Mouse (Mus musculus): ENCODE measurements at regions not wholly inside any gene's neighbourhood (a gene's known extent, or its start where the extent isn't known, plus 50 kb on each side); places are given as distances from the start of the nearest gene placed in this dataset.
"Not testable (repeated sequence)": the region's sequence is repeated elsewhere in the genome, so short reads cannot be mapped to it uniquely, and the experiment has no call there.

- Histone ChIP-seq H3K27ac (ENCODE audit: low read depth) (no peak overlapping the region), H3K9me3 (ENCODE audit: control insufficient read depth, low read length) (no peaks in the 10 kb centered on the region), H3K4me2 (ENCODE audit: low read length) (no peak overlapping the region), H3K9ac (ENCODE audit: low read length) (no peak overlapping the region), H3K4me1 (replicated peaks; ENCODE audit: control insufficient read depth, insufficient read depth, low read length) (no peaks in the 10 kb centered on the region), H3K27me3 (replicated peaks; ENCODE audit: control insufficient read depth, insufficient read depth, low read length) (no peaks in the 10 kb centered on the region), H3K4me3 (ENCODE audit: low read depth, low read length) (no peak overlapping the region), H3K36me3 (ENCODE audit: control insufficient read depth, insufficient read depth, low read length) (no peaks in the 10 kb centered on the region)
- DNase-seq (ENCODE audit: low spot score) (no peak), ATAC-seq (replicated peaks; ENCODE audit: low FRiP score, low TSS enrichment, low read depth) (no peak)
- WGBS = 23% methylated on average over 1 of the region's 1 CpGs
Measured at GRCm38 (mm10) chr9:51664353-51664752, 100.8 kb upstream of the Arhgap20 start.

- H3K4me1 ChIP-seq (replicated peaks; ENCODE audit: control insufficient read depth, insufficient read depth, low read length) = no peaks in the 10 kb centered on the region
- DNase-seq (ENCODE audit: low spot score) (no peak), ATAC-seq (replicated peaks; ENCODE audit: low FRiP score, low TSS enrichment, low read depth) (no peak)
- H3K27me3 ChIP-seq (replicated peaks; ENCODE audit: control insufficient read depth, insufficient read depth, low read length) = no peaks in the 10 kb centered on the region
- H3K27ac ChIP-seq (ENCODE audit: low read depth) = no peak overlapping the region
- no peak overlapping the region for H3K9ac ChIP-seq (ENCODE audit: low read length)
- H3K4me2 ChIP-seq (ENCODE audit: low read length) = no peak overlapping the region
- no peak overlapping the region for H3K4me3 ChIP-seq (ENCODE audit: low read depth, low read length)
- H3K9me3 ChIP-seq (ENCODE audit: control insufficient read depth, low read length) = no peaks in the 10 kb centered on the region
- no peaks in the 10 kb centered on the region for H3K36me3 ChIP-seq (ENCODE audit: control insufficient read depth, insufficient read depth, low read length)
Measured at GRCm38 (mm10) chr9:51664876-51665275, 100.3 kb upstream of the Arhgap20 start.

GRCm38 (mm10) chr9:51668976-51669375 is 96.2 kb upstream of the Arhgap20 start:
- H3K4me1 ChIP-seq (replicated peaks; ENCODE audit: control insufficient read depth, insufficient read depth, low read length); H3K4me3 ChIP-seq (ENCODE audit: low read depth, low read length); H3K27me3 ChIP-seq (replicated peaks; ENCODE audit: control insufficient read depth, insufficient read depth, low read length); ATAC-seq (replicated peaks; ENCODE audit: low FRiP score, low TSS enrichment, low read depth); H3K27ac ChIP-seq (ENCODE audit: low read depth); H3K36me3 ChIP-seq (ENCODE audit: control insufficient read depth, insufficient read depth, low read length); DNase-seq (ENCODE audit: low spot score); H3K9me3 ChIP-seq (ENCODE audit: control insufficient read depth, low read length); H3K4me2 ChIP-seq (ENCODE audit: low read length); H3K9ac ChIP-seq (ENCODE audit: low read length): not testable (repeated sequence)
- WGBS = 93% methylated on average over 12 of the region's 12 CpGs

GRCm38 (mm10) chr9:51670531-51670930 is 94.6 kb upstream of the Arhgap20 start:
- ATAC-seq (replicated peaks; ENCODE audit: low FRiP score, low TSS enrichment, low read depth) = no peak

GRCm38 (mm10) chr9:51686536-51686935 is 78.6 kb upstream of the Arhgap20 start:
- WGBS = 81% methylated on average over 1 of the region's 1 CpGs
- H3K27ac ChIP-seq (ENCODE audit: low read depth) = no peak overlapping the region
- DNase-seq (ENCODE audit: low spot score) (no peak), ATAC-seq (replicated peaks; ENCODE audit: low FRiP score, low TSS enrichment, low read depth) (no peak)
- H3K4me3 ChIP-seq (ENCODE audit: low read depth, low read length) = no peak overlapping the region
- H3K9ac ChIP-seq (ENCODE audit: low read length) = no peak overlapping the region
- H3K36me3 ChIP-seq (ENCODE audit: control insufficient read depth, insufficient read depth, low read length) = no peaks in the 10 kb centered on the region
- no peaks in the 10 kb centered on the region for H3K9me3 ChIP-seq (ENCODE audit: control insufficient read depth, low read length)
- no peaks in the 10 kb centered on the region for H3K27me3 ChIP-seq (replicated peaks; ENCODE audit: control insufficient read depth, insufficient read depth, low read length)
- no peak overlapping the region for H3K4me2 ChIP-seq (ENCODE audit: low read length)
- H3K4me1 ChIP-seq (replicated peaks; ENCODE audit: control insufficient read depth, insufficient read depth, low read length) = no peaks in the 10 kb centered on the region

More at GRCm38 (mm10) chr9:51670531-51670930, 94.6 kb upstream of the Arhgap20 start:
- Histone ChIP-seq H3K36me3 (ENCODE audit: control insufficient read depth, insufficient read depth, low read length) (no peaks in the 10 kb centered on the region), H3K9me3 (ENCODE audit: control insufficient read depth, low read length) (no peaks in the 10 kb centered on the region), H3K27ac (ENCODE audit: low read depth) (no peak overlapping the region), H3K4me1 (replicated peaks; ENCODE audit: control insufficient read depth, insufficient read depth, low read length) (no peaks in the 10 kb centered on the region), H3K4me3 (ENCODE audit: low read depth, low read length) (no peak overlapping the region), H3K27me3 (replicated peaks; ENCODE audit: control insufficient read depth, insufficient read depth, low read length) (no peaks in the 10 kb centered on the region), H3K4me2 (ENCODE audit: low read length) (no peak overlapping the region), H3K9ac (ENCODE audit: low read length) (no peak overlapping the region)
- no peak for DNase-seq (ENCODE audit: low spot score)
- WGBS = 77% methylated on average over 2 of the region's 2 CpGs

GRCm38 (mm10) chr9:51714326-51714725 is 50.8 kb upstream of the Arhgap20 start:
- no peak for ATAC-seq (replicated peaks; ENCODE audit: low FRiP score, low TSS enrichment, low read depth)

More at GRCm38 (mm10) chr9:51714326-51714725, 50.8 kb upstream of the Arhgap20 start:
- Histone ChIP-seq H3K27ac (ENCODE audit: low read depth) (no peak overlapping the region), H3K9ac (ENCODE audit: low read length) (no peak overlapping the region), H3K4me3 (ENCODE audit: low read depth, low read length) (no peak overlapping the region), H3K4me1 (replicated peaks; ENCODE audit: control insufficient read depth, insufficient read depth, low read length) (no peaks in the 10 kb centered on the region), H3K9me3 (ENCODE audit: control insufficient read depth, low read length) (no peaks in the 10 kb centered on the region), H3K27me3 (replicated peaks; ENCODE audit: control insufficient read depth, insufficient read depth, low read length) (no peaks in the 10 kb centered on the region), H3K4me2 (ENCODE audit: low read length) (no peak overlapping the region), H3K36me3 (ENCODE audit: control insufficient read depth, insufficient read depth, low read length) (no peaks in the 10 kb centered on the region)
- DNase-seq (ENCODE audit: low spot score) = no peak
- 86% methylated on average over 3 of the region's 3 CpGs for WGBS
